Mouse (Mus musculus): ENCODE measurements around the gene Rbfox1.

DNA sequence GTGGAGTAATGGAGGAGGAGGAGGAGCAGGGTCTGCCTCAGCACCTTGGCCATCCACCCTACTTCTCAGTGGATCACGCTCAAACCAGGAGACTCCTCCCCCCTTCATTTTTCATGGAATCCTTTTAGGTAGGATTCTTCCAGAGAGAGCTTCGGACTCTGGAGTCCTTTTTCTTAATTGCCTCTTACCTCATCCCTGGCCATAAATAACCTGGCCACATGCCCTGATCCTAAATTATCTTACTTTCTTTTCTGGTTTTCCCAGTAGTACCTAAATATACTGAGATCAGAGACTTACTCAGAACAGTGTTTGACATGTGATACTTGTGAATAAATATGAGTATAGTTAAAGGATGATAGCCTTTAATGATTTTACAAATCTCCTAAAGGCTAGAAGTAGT lies 1042.5 kb downstream of the Rbfox1 start:
- TF ChIP-seq CTCF (IDR thresholded peaks at IDR 0.05; ENCODE audit: borderline replicate concordance, insufficient read depth, low read length) (no peak), POLR2A (IDR thresholded peaks at IDR 0.05; ENCODE audit: low read depth, low read length) (no peak)
